Mouse (Mus musculus) limb, embryonic 15.5 days (tissue): ENCODE measurements around the gene Nkx2-4. TPM values are rescaled to one million over a fixed set of nuclear protein-coding genes. Genes with fewer than 3 reads are reported as not detected.

ENCODE experiments used
- ATAC-seq: fragments of 200-750 bp; cut with Nextera tagmentation; 2 replicates; pipeline ENCODE4 v1.8.0; 2017; ENCODE audit warnings: low read depth, moderate TSS enrichment; ENCODE audit not compliant: insufficient number of reproducible peaks, low FRiP score, low TSS enrichment
- H3K27ac ChIP-seq: fragments of 300-500 bp; sonication (generic); 2 replicates; pipeline ENCODE4 v1.5.1; 2015; ENCODE audit warnings: moderate library complexity, mild to moderate bottlenecking, inconsistent platforms
- H3K27me3 ChIP-seq: fragments of 300-500 bp; sonication (generic); 2 replicates; pipeline ENCODE4 v1.6.1; 2015; ENCODE audit warnings: inconsistent platforms
- H3K36me3 ChIP-seq: fragments of 300-500 bp; sonication (generic); 2 replicates; pipeline ENCODE4 v1.6.1; 2015; ENCODE audit warnings: inconsistent platforms
- H3K4me1 ChIP-seq: fragments of 300-500 bp; sonication (generic); 2 replicates; pipeline ENCODE4 v1.6.1; 2015; ENCODE audit warnings: inconsistent platforms
- H3K4me2 ChIP-seq: fragments of 300-500 bp; sonication (generic); 2 replicates; pipeline ENCODE4 v1.6.1; 2015; ENCODE audit warnings: mild to moderate bottlenecking, inconsistent platforms
- H3K4me3 ChIP-seq: fragments of 300-500 bp; sonication (generic); 2 replicates; pipeline ENCODE4 v1.5.1; 2015; ENCODE audit warnings: mild to moderate bottlenecking, inconsistent platforms
- H3K9ac ChIP-seq: fragments of 300-500 bp; sonication (generic); 2 replicates; pipeline ENCODE4 v1.6.1; 2015; ENCODE audit warnings: inconsistent platforms
- H3K9me3 ChIP-seq: fragments of 300-500 bp; sonication (generic); 2 replicates; pipeline ENCODE4 v1.6.1; 2016; ENCODE audit warnings: inconsistent platforms
- WGBS: fragments of 180-500 bp; shearing (Covaris S2); methylation state at CpG from one replicate; pipeline ENCODE4 v1.1.7; 2015; 5-methylcytosine and 5-hydroxymethylcytosine counted together
- polyA plus RNA-seq: library from polyadenylated mRNA; unstranded; fragments of >200 nt; fragmentation: Nextera tagmentation; extraction: Ambion mirVana; gene quantifications from 2 replicates; pipeline ENCODE4 v1.2.1, GENCODE M21; 2015

The Nkx2-4 gene
- polyA plus RNA-seq, 1 experiment from 2014 or later: not detected

DNA sequence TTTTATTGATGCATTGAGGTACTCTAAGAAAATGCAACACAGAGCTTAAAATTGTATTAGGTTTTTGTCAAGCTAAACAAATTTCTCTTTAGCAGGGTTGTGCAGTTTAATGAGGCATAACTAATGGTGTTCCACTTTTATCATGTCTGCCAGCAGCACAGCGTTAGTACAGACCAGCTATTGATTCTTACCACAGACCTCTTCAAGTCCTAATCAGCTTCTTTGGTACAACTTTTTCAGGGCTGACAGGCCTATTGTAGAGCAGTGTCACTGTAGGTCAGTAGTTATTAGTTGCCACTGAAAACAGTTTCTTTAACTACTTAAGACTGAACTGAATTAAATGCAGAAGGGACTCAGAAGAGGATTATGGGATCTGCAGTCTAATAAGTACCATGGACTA, 16.2 kb downstream of the Nkx2-4 start:
- H3K9me3 ChIP-seq: no peaks in the 10 kb centered on the region
- H3K27ac ChIP-seq: no peak overlapping the region
- no peak for ATAC-seq
- H3K9ac ChIP-seq: no peak overlapping the region
- H3K27me3 ChIP-seq: no peaks in the 10 kb centered on the region
- H3K4me1 ChIP-seq: no peaks in the 10 kb centered on the region
- no peak overlapping the region for H3K4me2 ChIP-seq
- H3K4me3 ChIP-seq: no peak overlapping the region
- H3K36me3 ChIP-seq: peaks cover 22% of the 10 kb centered on the region
- WGBS: 69% methylated on average over 1 of the region's 1 CpGs

DNA sequence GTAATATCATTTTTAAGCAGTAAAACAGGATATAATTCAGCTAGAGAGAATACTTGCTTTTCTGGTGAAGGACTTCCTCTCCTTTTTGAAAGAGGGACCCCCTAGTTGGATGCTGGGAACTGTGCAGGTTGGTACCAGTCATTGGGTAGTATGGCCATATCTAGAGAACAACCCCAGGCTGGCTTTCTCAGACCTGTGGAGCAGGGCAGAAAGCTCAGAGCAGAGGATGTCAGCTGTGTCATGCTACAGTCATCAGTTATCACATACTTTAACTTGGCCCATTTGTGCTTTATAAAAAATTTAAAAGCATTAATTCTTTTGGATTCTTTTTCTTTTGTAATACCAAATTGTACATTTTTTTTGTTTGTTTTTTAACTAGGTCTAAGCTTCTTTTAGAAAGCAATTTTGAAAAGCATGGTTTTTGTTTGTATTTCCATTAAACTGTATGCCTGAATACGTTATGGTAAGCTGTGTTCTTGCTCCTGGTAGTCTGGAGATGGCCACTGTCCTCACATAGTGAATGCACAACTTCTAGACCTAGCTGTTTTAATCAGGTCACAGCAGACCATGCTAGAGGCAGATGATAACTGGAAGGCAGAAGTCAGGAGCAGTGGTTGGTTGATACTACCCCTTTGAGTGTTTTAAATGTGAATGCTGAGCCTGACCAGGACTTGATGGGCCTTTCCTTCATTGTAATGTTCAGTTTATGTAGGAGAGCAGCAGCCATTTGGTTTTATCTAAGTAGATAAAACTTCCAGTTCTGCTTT, 17.6 kb downstream of the Nkx2-4 start:
- Histone ChIP-seq H3K9me3 (no peaks in the 10 kb centered on the region), H3K4me3 (no peak overlapping the region), H3K4me2 (no peak overlapping the region), H3K27ac (no peak overlapping the region), H3K27me3 (no peaks in the 10 kb centered on the region), H3K4me1 (no peaks in the 10 kb centered on the region), H3K9ac (no peak overlapping the region), H3K36me3 (peaks cover 22% of the 10 kb centered on the region)
- 89% methylated on average over 1 of the region's 1 CpGs for WGBS
- no peak for ATAC-seq

DNA sequence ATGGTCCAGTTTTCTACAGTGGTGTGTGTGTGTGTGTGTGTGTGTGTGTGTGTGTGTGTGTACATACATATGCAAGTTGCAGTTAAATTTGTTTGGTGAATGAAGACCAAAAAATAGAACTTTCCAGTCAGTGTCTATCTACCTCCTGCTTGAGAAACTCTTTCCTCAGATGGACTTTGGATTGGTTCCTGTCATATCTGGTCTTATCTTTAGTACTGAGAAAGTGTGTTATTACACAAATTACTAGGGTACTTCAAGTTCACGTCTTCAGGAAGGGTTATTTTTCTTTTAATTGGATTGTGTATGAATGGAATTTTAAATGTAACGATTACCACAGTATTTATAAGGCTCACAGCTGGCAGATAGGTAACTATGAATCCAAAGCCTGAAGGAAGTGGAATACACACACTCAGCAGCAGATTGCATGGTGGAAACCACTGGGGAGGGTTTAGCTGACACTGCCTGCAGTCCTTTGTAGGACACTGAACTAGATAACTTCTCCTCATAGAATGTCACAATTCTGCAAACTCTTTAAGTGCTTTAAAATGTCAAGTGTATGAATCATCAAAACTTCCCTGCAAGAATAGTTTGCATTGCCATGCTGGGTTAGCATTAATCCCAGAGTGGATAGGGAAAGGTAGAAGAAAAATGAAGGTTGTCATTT, 31.9 kb downstream of the Nkx2-4 start:
- H3K27ac ChIP-seq: no peak overlapping the region
- H3K4me1 ChIP-seq: no peaks in the 10 kb centered on the region
- H3K4me3 ChIP-seq: no peak overlapping the region
- no peak overlapping the region for H3K4me2 ChIP-seq
- 75% methylated on average over 2 of the region's 2 CpGs for WGBS
- H3K9me3 ChIP-seq: no peaks in the 10 kb centered on the region
- ATAC-seq: no peak
- no peaks in the 10 kb centered on the region for H3K27me3 ChIP-seq
- H3K9ac ChIP-seq: no peak overlapping the region
- H3K36me3 ChIP-seq: peaks cover 48% of the 10 kb centered on the region

DNA sequence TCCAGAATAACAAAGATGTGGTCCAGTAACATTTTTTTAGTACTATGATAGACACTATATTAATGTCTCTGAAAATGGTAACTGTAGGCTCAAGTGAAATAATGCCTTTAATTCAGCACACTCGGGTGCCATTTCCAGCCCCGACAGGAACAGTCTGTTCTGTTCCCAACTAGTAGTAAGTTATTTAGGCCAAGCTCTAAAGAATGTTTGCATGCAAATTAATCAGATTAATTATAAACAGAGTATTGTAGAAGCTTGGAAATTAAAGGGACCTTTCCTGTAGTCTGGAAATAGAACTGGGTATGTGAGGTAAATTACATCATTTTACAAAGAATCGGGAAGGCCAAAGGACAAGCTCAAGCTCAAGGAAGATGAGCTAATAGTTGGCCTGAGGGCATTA, 38.2 kb downstream of the Nkx2-4 start:
- Histone ChIP-seq H3K27ac (no peak overlapping the region), H3K4me1 (no peaks in the 10 kb centered on the region), H3K4me3 (no peak overlapping the region), H3K9me3 (no peaks in the 10 kb centered on the region), H3K36me3 (peaks cover 37% of the 10 kb centered on the region), H3K27me3 (no peaks in the 10 kb centered on the region), H3K4me2 (no peak overlapping the region), H3K9ac (no peak overlapping the region)
- ATAC-seq: no peak
- 88% methylated on average over 3 of the region's 3 CpGs for WGBS

DNA sequence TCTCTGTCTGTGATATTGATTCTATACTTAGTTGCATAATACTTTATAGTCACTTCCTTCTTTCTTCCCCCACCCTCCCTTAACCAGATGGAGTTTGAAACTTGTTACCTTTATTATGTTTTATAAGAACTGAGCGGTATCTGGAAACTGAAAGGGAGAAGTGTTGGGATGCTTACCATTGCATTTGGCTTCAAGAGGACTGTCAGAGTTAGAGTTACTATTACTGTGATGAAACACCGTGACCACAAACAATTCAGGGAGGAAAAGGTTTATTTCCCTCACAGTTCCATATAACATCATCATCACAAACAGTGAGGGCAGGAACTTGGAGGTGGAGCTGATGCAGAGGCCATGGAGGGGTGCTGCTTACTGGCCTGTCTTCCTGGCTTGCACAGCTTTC, 49.4 kb downstream of the Nkx2-4 start:
- WGBS: 95% methylated on average over 2 of the region's 2 CpGs
- Histone ChIP-seq H3K4me3 (no peak overlapping the region), H3K4me2 (no peak overlapping the region), H3K4me1 (no peaks in the 10 kb centered on the region), H3K27ac (no peak overlapping the region), H3K36me3 (peaks cover 39% of the 10 kb centered on the region), H3K9me3 (no peaks in the 10 kb centered on the region), H3K27me3 (no peaks in the 10 kb centered on the region), H3K9ac (no peak overlapping the region)
- no peak for ATAC-seq

Other genes with a start within 250 kb of the Nkx2-4 start
- 25.1 and 28.7 TPM in 2 replicates for gene Kiz, start 229.6 kb downstream of the Nkx2-4 start, polyA plus RNA-seq
- gene Xrn2, start 72.4 kb downstream of the Nkx2-4 start, polyA plus RNA-seq: 61.1 and 62.9 TPM in 2 replicates
- gene Nkx2-2, start 108.8 kb upstream of the Nkx2-4 start, polyA plus RNA-seq: 0.11 TPM in 1 of 2 replicates, not detected in the other